Mouse (Mus musculus): Measurements from ENCODE around the gene Snapc1. TPM values are rescaled to one million over a fixed set of nuclear protein-coding genes. Genes with fewer than 3 reads are reported as not detected.

Gene Snapc1
- 10 to 100 TPM; 37.3 to 39.2 TPM for total RNA-seq (2021)

- DNase-seq, result peak; percentile 96 to 97
These were observed at the start of gene Snapc1 for GRCm38 (mm10) chr12:73964291-73965281. Gene Snapc1, plus strand, starts transcription at chr12:73964481.

DNA sequence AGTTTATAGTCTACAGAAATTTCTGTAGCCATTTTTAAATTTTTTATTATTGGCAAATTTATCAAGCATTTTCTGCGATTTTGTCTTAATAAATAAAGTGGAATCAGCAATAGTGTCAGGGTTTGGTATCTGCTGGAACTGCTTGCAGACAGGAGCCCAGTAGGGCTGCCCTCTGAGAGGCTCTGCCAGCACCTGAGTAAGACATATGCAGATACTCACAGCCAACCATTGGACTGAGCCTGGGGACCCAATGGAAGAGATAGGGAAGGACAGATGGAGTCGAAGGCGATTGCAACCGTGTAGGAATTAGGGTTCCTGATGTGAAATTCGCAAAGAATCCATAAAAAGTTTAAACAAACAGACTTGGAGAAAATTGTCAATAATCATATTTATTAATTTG, 45.8 kb upstream of the Snapc1 start:
- DNase-seq, result no peak

DNA sequence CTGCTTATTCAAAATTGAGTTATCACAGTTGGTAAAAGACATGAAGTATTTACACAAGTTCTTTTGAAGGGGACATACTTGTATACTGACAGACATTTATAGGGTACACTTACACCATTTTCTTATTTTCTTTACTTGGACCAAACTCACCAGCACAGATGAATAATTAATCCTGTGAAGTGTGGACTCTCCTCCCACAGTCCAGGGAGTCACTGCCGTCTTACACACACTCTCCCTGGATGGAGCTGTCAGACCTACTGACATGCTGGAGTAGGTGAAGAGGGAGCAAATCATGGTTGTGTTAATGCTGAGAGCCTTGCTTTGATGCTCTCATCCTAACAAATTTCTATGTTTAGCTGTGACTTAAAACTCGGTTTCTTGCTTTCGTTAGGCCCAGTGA, 34.0 kb upstream of the Snapc1 start:
- no peak for DNase-seq

DNA sequence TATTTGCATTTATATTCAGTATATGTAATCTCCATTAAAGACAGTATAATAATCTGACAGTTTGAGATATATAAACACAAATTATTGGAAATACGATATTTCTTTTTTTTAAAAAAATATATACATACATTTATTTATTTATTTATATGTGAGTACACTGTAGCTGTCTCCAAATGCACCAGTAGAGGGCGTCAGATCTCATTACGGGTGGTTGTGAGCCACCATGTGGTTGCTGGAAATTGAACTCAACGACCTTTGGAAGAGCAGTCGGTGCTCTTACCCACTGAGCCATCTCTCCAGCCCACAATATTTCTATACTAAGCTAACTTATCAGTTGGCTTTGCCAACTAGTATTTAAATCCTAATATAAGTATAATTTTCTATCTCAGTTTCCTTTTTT, 33.0 kb upstream of the Snapc1 start:
- DNase-seq, result no peak

- no peak for DNase-seq
These were observed 29.8 kb upstream of the Snapc1 start for GRCm38 (mm10) chr12:73934528-73934927.

GRCm38 (mm10) chr12:73937353-73937752, 26.9 kb upstream of the Snapc1 start, which contains the start of gene Gm49321:
Gene Gm49321, plus strand, starts transcription at chr12:73937653.
- no peak for DNase-seq

DNA sequence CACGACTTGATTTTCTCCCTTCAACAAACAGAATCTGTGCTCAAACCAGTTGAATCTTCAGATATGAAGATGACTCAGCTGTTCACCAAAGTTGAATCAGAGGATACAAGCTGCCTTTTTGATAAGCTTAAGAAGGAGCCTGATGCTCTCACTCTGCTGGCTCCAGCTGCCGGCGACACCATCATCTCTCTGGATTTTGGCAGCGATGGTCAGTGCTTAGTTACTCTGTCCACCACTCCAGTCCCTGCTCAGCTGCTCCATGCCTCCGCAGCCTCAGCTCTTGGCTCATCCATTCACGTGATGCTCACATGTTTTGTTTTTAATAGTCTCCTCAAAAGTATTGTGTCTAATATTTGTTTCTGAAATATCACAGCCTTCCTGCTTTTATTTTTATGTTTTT, 24.7 kb upstream of the Snapc1 start:
- no peak for DNase-seq

- no peak for DNase-seq
These were observed 15.9 kb upstream of the Snapc1 start for GRCm38 (mm10) chr12:73948415-73948814.

DNA sequence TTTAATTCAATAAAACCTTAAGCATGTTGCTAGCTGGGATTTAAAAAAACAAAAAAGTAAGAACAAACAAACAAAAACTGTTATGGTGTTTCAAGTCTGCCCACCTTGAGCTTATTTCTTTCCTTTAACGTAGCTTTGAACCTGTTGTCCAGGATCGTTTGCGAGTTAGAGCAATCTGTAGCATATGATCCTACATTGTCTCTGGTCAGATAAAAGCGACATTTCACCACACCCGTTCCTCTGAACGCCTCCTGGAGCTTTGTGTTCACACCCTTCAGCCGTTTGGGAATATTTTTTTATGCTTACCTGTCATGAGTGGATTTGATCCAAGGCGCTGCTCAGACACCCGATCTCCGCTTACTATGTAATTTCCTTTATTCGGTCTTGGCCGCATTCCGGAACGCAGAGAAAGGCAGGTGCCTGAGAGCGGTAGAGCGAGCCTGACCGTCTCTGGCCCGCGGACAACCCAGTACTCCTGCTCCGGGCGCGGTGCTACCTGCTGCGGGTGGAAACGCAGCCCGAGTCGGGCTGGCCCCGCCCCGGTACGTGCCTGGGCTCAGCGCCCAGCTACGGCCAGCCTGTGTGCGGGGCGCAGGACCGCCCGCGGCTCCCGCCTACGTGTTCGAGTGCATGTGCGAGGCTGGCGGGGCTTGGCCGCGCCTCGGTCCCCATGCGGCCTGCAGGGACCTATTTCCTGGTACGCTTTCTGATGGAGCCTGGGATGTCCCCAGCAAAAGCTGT, 14.8 kb upstream of the Snapc1 start:
- DNase-seq, result peak; percentile 31 to 48

- no peak for DNase-seq
These were observed 11.4 kb upstream of the Snapc1 start for GRCm38 (mm10) chr12:73952879-73953278.

- no peak for DNase-seq
These were observed 10.7 kb upstream of the Snapc1 start for GRCm38 (mm10) chr12:73953420-73954186.

DNA sequence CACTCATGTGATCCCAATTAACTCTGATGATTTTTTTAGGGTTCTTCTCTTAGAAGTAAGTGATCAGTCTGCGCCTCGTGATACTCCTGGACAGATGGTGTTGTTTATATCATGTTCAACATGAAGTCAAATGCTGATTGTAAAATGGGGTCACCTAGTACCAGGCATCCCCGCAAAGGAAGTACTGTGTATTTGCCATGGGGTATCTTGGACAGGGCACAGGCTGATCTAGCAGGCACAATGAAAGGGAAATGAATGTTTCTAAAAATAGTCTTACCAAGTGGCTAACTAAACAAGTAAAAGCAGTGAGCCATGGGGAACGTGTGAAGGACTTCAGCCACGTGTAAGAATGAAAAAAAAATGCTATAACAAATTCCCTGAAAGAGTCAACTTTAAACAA, 9.5 kb upstream of the Snapc1 start:
- DNase-seq, result no peak

DNA sequence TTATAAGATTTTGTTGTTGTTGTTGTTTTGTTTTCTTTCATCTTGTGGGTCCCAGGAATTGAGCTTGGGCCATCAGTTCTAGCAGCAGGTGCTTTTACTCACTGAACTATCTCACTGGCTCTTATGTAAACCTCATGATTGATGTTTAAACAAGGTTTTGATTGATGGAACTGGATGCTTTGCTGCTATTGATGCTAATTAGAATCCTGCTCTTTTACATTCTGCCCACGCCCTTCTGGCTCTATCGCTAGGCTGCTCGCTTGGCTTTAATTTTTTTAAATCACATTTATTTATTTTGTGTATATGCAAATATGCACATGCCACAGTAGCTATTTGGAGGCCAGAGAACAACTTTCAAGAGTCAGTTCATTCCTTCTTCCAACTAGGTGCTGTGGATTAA, 6.6 kb upstream of the Snapc1 start:
- peak; percentile 41 to 54 for DNase-seq

- no peak for DNase-seq
These were observed 5.5 kb upstream of the Snapc1 start for GRCm38 (mm10) chr12:73958830-73959229.

DNA sequence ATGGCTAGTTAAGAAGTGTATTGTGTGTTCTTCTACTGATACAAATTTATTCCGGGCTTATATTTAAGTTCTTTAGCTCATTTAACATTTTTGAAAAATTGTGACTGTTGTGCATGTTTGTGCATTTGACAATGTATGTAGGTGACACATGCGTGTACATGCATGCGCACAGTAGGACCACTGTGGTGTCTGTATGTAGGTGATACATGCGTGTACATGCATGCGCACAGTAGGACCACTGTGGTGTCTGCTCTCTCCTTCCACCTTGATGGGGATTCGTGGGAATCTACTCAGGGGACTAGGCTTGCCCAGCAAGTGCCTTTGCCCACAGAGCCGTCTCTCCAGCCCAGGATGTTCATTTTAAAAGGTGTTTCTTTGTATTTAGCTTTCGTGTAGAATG, 4.9 kb downstream of the Snapc1 start:
- no peak for DNase-seq

DNA sequence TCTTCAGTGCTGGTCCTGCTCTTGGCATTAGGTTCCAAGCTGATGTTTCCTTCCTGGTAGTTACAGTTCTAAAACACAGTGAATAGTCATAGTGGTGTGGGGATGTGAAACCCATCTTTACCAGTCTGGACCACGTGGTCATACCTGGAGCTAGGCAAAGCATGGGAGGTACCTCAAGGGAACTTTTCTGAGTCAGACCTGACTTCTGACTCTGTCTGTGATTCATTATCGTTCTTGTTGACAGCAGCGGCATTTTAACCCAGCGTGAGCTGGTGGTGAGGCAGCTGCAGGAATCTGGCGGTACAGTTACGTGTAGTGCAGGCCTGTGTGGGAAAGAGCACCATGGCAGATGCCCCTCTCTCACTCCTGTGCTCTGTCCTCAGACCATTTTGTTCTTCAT, 10.3 kb downstream of the Snapc1 start:
- DNase-seq, result no peak

DNA sequence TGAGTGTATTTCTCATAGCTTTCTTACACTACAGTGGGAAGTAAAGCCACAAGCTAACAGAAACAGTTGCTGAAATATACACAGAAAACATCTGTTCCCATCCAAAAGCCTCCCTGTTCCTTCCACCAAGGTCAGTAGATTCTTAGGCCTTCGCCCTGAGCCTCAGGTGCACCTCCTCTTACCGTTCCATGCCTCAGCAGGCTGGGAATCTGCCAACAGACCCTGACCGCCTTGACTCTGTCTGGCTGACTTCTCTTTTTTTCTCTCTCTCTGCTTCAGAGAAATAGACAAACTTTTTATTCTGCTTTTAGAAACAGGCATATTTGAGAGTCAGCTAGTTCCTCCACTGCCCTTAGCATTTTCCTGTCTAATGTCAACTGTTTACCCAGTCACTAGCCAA, 13.9 kb downstream of the Snapc1 start:
- no peak for DNase-seq

- DNase-seq, result no peak
These were observed 15.4 kb downstream of the Snapc1 start for GRCm38 (mm10) chr12:73979667-73980066.

DNA sequence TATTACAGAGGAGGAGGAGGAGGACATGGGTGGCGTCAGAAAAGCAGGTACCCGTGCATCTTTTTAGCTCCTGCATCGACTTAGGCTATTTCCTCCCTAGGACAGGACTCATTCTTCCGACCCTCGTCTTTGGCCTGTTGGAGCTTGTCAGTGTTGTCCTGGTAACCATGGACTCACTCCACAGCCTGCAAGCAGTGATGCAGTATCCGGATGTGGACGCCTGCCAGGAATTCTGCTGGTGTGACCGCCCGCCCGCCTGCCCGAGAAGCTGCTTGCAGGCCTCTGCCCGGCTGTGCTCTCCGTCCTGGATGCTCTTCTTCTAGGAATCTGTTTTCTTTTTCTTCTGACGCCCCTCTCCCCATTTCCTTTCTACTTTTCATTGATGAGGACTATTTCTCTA, 18.3 kb downstream of the Snapc1 start:
- peak; percentile 56 to 65 for DNase-seq

GRCm38 (mm10) chr12:73986299-73986698, 22.0 kb downstream of the Snapc1 start:
- no peak for DNase-seq

GRCm38 (mm10) chr12:73988393-73989008, 24.2 kb downstream of the Snapc1 start:
- no peak for DNase-seq

DNA sequence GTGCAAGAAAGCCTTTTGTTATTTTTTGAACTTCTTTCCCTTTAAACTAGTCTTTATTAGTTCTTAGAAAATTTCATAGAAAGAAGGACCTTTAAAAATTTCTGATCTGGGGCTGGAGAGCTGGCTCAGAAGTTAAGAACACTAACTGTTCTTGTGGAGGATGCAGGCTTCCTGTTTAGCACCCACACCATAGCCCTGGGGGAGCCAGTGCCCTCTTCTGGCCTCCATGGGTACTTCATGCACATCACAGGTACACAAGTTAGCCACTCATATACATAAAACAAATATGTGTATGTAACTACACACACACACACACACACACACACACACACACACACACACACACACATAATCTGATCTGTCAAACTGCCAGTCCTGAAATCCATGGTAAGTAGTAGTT, 25.3 kb downstream of the Snapc1 start:
- no peak for DNase-seq
